Mouse (Mus musculus) urinary bladder, adult 2 months (tissue): ENCODE data around the gene Sgf29. TPM values are rescaled to one million over a fixed set of nuclear protein-coding genes. Genes with fewer than 3 reads are reported as not detected.

ENCODE experiments used
- DNase-seq: peaks from one replicate; pipeline ENCODE4 v3.0.0; 2022; ENCODE audit warnings: low spot score
- polyA plus RNA-seq: library from polyadenylated mRNA; depleted of rRNA; stranded (reverse); fragments of >200 nt; gene quantifications from 2 replicates; pipeline ENCODE4 v1.2.3, GENCODE M21; 2012; rRNA removed

Gene Sgf29
- polyA plus RNA-seq, 1 experiment, result 27.7 TPM

GRCm38 (mm10) chr7:126704121-126704980 is 55.2 kb downstream of the Sgf29 start:
- peak; percentile 36 for DNase-seq

- DNase-seq, result no peak
These were observed 58.5 kb downstream of the Sgf29 start, which contains the start of gene Coro1a for GRCm38 (mm10) chr7:126707442-126708174. Gene Coro1a (minus strand): TSS chr7:126707787.

GRCm38 (mm10) chr7:126708175-126708952 is 59.3 kb downstream of the Sgf29 start:
- no peak for DNase-seq

- DNase-seq, result no peak
These were observed 61.2 kb downstream of the Sgf29 start for GRCm38 (mm10) chr7:126710266-126710665.

GRCm38 (mm10) chr7:126711910-126712309 is 62.8 kb downstream of the Sgf29 start:
- DNase-seq, result no peak

- DNase-seq, result no peak
These were observed 66.6 kb downstream of the Sgf29 start for GRCm38 (mm10) chr7:126715679-126716078.

- no peak for DNase-seq
These were observed 68.5 kb downstream of the Sgf29 start for GRCm38 (mm10) chr7:126717566-126717965.

- DNase-seq, result no peak
These were observed 69.8 kb downstream of the Sgf29 start for GRCm38 (mm10) chr7:126718787-126719337.

- no peak for DNase-seq
These were observed 72.5 kb downstream of the Sgf29 start for GRCm38 (mm10) chr7:126721635-126722034.

Other genes with a start within 250 kb of the Sgf29 start
- 0.25 and 0.28 TPM in 2 replicates for gene Cd19, start 234.4 kb upstream of the Sgf29 start, polyA plus RNA-seq
- 34.8 and 47.5 TPM in 2 replicates for gene Rabep2, start 220.6 kb upstream of the Sgf29 start, polyA plus RNA-seq
- gene Atp2a1, start 186.2 kb upstream of the Sgf29 start, polyA plus RNA-seq, result 0.22 and 0.57 TPM in 2 replicates
- gene Sh2b1, start 173.9 kb upstream of the Sgf29 start, polyA plus RNA-seq, result 49.2 and 52.0 TPM in 2 replicates
- 76.6 and 83.6 TPM in 2 replicates for gene Tufm, start 161.9 kb upstream of the Sgf29 start, polyA plus RNA-seq
- gene Atxn2l, start 145.9 kb upstream of the Sgf29 start, polyA plus RNA-seq, result 59.3 and 76.0 TPM in 2 replicates
- 85.5 and 109 TPM in 2 replicates for gene Eif3c, start 82.9 kb upstream of the Sgf29 start, polyA plus RNA-seq
- 2.1 and 3.0 TPM in 2 replicates for gene Apobr, start 64.4 kb upstream of the Sgf29 start, polyA plus RNA-seq
- gene Cln3, start 63.5 kb upstream of the Sgf29 start, polyA plus RNA-seq, result 48.1 and 53.3 TPM in 2 replicates
- gene Il27, start 54.4 kb upstream of the Sgf29 start, polyA plus RNA-seq, result 0.18 and 0.22 TPM in 2 replicates
- 67.1 and 82.3 TPM in 2 replicates for gene Nupr1, start 18.4 kb upstream of the Sgf29 start, polyA plus RNA-seq
- gene Sult1a1, start 27.1 kb downstream of the Sgf29 start, polyA plus RNA-seq, result 28.5 and 29.2 TPM in 2 replicates
- 32.6 and 37.6 TPM in 2 replicates for gene Bola2, start 46.1 kb downstream of the Sgf29 start, polyA plus RNA-seq
- gene Slx1b, start 46.5 kb downstream of the Sgf29 start, polyA plus RNA-seq, result 19.3 and 22.5 TPM in 2 replicates
- 34.8 and 39.4 TPM in 2 replicates for gene Coro1a, start 58.5 kb downstream of the Sgf29 start, polyA plus RNA-seq
- 214 TPM in 2 replicates for gene Mapk3, start 110.3 kb downstream of the Sgf29 start, polyA plus RNA-seq
- 15.7 and 28.5 TPM in 2 replicates for gene Gdpd3, start 117.0 kb downstream of the Sgf29 start, polyA plus RNA-seq
- gene Ypel3, start 127.6 kb downstream of the Sgf29 start, polyA plus RNA-seq, result 188 and 213 TPM in 2 replicates
- 1.3 and 1.4 TPM in 2 replicates for gene Tbx6, start 132.2 kb downstream of the Sgf29 start, polyA plus RNA-seq
- gene Ppp4c, start 143.2 kb downstream of the Sgf29 start, polyA plus RNA-seq, result 106 and 121 TPM in 2 replicates
- gene Fam57b, start 148.4 kb downstream of the Sgf29 start, polyA plus RNA-seq, result 2.4 and 2.9 TPM in 2 replicates
- not detected in 2 replicates for gene 4930451I11Rik, start 182.3 kb downstream of the Sgf29 start, polyA plus RNA-seq
- gene Doc2a, start 198.1 kb downstream of the Sgf29 start, polyA plus RNA-seq, result not detected in 2 replicates
- gene Hirip3, start 212.7 kb downstream of the Sgf29 start, polyA plus RNA-seq, result 18.0 and 21.0 TPM in 2 replicates
- gene Ino80e, start 213.1 kb downstream of the Sgf29 start, polyA plus RNA-seq, result 42.3 and 46.0 TPM in 2 replicates
- gene Taok2, start 235.4 kb downstream of the Sgf29 start, polyA plus RNA-seq, result 55.8 and 65.4 TPM in 2 replicates